Mouse (Mus musculus): ENCODE data around the gene Tspan32. TPM values are rescaled to one million over a fixed set of nuclear protein-coding genes. Genes with fewer than 3 reads are reported as not detected.

Tspan32 gene
- polyA plus RNA-seq, 1 experiment from 2014 or later, result 2.3 TPM

DNA sequence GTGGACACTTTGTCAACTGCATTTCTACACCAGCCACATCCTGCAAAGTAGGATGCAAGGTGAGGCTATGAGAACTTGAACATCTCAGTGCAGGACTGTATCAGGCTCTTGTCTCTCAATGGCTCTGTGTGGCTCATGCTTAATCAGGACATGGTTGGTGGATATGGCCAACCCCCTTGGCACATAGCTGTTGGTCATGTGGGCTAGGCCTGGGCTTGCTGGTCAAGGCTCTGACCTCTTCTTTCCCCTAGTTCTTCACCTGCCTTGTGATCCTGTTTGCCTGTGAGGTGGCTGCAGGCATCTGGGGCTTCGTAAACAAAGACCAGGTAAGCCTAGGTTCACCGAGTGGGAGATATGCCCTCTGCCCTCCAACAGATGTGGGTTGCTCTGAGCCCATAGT, 60.8 kb downstream of the Tspan32 start:
- no peak overlapping the region for H3K9ac ChIP-seq
- H3K27ac ChIP-seq, result no peak overlapping the region

DNA sequence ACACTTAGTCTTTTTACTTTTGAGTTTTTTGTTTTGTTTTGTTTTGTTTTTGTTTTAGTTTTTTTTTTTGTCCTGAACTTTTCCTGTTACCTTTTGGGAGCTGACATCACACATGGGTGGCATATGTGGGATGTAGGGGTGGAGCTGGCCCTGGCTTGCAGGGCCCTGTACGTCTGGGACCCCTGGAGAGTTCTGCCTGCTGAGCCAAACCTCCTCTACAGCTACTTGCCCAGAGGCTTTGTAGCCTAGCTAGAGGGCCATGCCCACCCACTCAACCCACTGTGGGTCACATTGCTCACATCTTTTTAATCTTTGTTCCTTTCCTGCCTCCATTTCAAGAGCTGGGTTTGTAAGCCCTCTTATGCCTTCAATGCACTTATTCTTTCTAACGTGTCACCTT, 62.6 kb downstream of the Tspan32 start:
- Histone ChIP-seq H3K36me3 (peaks cover 72% of the 10 kb centered on the region), H3K9ac (no peak overlapping the region), H3K9me3 (replicated peaks) (no peaks in the 10 kb centered on the region), H3K27me3 (no peaks in the 10 kb centered on the region), H3K4me2 (no peak overlapping the region), H3K27ac (peak overlapping the region; percentile 96), H3K4me1 (peaks cover 27% of the 10 kb centered on the region), H3K4me3 (replicated peaks) (no peak overlapping the region)
- 84% methylated on average over 2 of the region's 2 CpGs for WGBS
- ATAC-seq (replicated peaks; ENCODE audit: low FRiP score), result no peak

More for the DNA sequence above, 60.8 kb downstream of the Tspan32 start:
- H3K27me3 ChIP-seq, result no peaks in the 10 kb centered on the region
- no peak overlapping the region for H3K4me3 ChIP-seq (replicated peaks)
- no peak overlapping the region for H3K4me2 ChIP-seq
- no peaks in the 10 kb centered on the region for H3K9me3 ChIP-seq (replicated peaks)
- no peak for ATAC-seq (replicated peaks; ENCODE audit: low FRiP score)
- H3K4me1 ChIP-seq, result peaks cover 20% of the 10 kb centered on the region
- H3K36me3 ChIP-seq, result peaks cover 79% of the 10 kb centered on the region
- WGBS, result 95% methylated on average over 2 of the region's 2 CpGs

- Histone ChIP-seq H3K9ac (no peak overlapping the region), H3K4me1 (peaks cover 27% of the 10 kb centered on the region), H3K36me3 (peaks cover 67% of the 10 kb centered on the region), H3K27me3 (no peaks in the 10 kb centered on the region), H3K4me3 (replicated peaks) (no peak overlapping the region), H3K27ac (peak overlapping the region; percentile 96), H3K4me2 (peak overlapping the region; percentile 65), H3K9me3 (replicated peaks) (no peaks in the 10 kb centered on the region)
- no peak for ATAC-seq (replicated peaks; ENCODE audit: low FRiP score)
- WGBS, result 82% methylated on average over 3 of the region's 3 CpGs
These were observed 63.1 kb downstream of the Tspan32 start for GRCm38 (mm10) chr7:143067897-143068296.

DNA sequence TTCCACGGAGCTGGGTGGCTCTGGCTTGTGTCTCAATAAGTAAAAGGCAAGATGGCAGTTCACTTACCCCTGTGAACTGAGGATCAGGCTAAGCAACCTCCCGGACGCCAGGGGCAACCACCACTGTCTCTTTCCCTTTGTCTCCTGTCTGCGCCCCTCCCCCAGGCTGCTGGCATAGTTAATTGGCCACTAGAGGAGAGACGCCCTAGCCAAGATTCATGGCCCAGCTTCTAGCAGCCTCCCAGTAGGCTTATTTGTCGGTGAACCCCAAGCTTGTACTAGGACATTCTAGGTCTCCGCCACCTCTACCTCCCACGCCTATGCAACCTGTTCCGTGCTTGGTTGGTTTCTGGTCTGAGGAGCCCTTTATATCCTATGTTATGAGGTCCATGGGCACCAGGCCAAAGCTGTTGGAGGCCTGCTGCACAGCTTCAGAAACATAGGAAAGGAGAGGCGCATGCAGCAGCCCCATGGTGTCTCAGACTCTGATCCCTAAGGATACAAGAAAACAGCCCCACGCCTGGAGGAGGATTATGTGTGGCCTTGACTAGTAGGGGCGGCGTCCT, 63.6 kb downstream of the Tspan32 start:
- WGBS, result 48% methylated on average over 13 of the region's 13 CpGs
- Histone ChIP-seq H3K27me3 (no peaks in the 10 kb centered on the region), H3K4me3 (replicated peaks) (peak overlapping the region; percentile 71), H3K36me3 (peaks cover 62% of the 10 kb centered on the region), H3K4me2 (peak overlapping the region; percentile 65), H3K9ac (0 out of 2 replicates have a peak overlapping the region, but pooled peaks have one; percentile 29), H3K9me3 (replicated peaks) (no peaks in the 10 kb centered on the region), H3K27ac (peak overlapping the region; percentile 96), H3K4me1 (peaks cover 27% of the 10 kb centered on the region)
- ATAC-seq (replicated peaks; ENCODE audit: low FRiP score), result peak; percentile 12

DNA sequence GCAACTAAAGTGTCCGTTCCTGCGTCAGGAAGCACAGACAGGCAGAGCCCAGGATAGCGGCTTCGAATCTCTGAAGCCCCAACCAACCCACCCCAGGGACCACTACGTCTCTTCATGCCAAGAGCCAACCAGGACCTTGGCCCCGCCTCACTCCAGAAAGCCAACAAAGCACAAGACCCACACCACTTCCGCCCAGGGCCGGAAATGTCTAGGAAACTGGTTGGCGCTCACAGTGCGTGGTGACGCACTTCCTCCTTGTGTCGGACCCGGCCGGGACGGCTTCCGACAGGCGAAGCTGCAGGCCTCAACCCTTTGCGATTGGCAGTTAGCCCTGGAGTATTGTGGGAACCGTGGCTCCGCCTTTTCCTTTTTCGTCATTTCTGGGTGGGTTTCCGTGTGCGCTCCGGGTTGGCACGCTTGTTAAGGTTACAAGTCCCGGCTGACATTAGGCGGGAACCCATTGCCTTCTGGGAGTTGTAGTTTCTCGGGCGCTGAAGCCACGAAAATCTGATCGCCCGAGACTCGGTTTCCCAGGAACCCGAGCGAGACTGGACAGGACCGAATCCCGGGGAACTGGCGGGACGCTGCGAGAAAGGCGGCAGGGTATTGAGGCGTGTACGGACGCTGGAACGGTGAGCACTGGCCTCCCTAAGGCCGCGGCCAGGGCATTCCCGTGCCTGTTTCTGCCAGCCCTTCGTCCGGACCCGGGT, 64.2 kb downstream of the Tspan32 start, which contains the start of gene Tssc4:
Tssc4 (plus strand) TSS at position 368 of the 710 bp plus-strand sequence.
- 0% methylated on average over 51 of the region's 51 CpGs for WGBS
- Histone ChIP-seq H3K4me3 (replicated peaks) (peak within 1 kb of the TSS; percentile 71), H3K36me3 (peaks cover 56% of the 10 kb centered on the region)

More for the DNA sequence above, 64.2 kb downstream of the Tspan32 start, which contains the start of gene Tssc4:
- Histone ChIP-seq H3K27ac (peak within 1 kb of the TSS; percentile 96), H3K4me2 (peak within 1 kb of the TSS; percentile 97), H3K4me1 (peaks cover 27% of the 10 kb centered on the region), H3K9ac (peak within 1 kb of the TSS; percentile 86), H3K9me3 (replicated peaks) (no peaks in the 10 kb centered on the region), H3K27me3 (no peaks in the 10 kb centered on the region)
- ATAC-seq (replicated peaks; ENCODE audit: low FRiP score), result peak; percentile 96

Other genes starting within 250 kb of the Tspan32 start
- 5.5 and 35.4 TPM in 2 replicates for gene Th, start 73.9 kb upstream of the Tspan32 start, polyA plus RNA-seq (2015; fragmentation: Nextera tagmentation; extraction: Ambion mirVana)
- gene Ascl2, start 35.8 kb upstream of the Tspan32 start, polyA plus RNA-seq (2015; fragmentation: Nextera tagmentation; extraction: Ambion mirVana), result 0.73 and 1.1 TPM in 2 replicates
- 519 and 576 TPM in 2 replicates for gene Cd81, start 47.7 kb downstream of the Tspan32 start, polyA plus RNA-seq (2015; fragmentation: Nextera tagmentation; extraction: Ambion mirVana)
- gene Tssc4, start 64.2 kb downstream of the Tspan32 start, polyA plus RNA-seq (2015; fragmentation: Nextera tagmentation; extraction: Ambion mirVana), result 91.8 and 105 TPM in 2 replicates
- gene Trpm5, start 89.6 kb downstream of the Tspan32 start, polyA plus RNA-seq (2015; fragmentation: Nextera tagmentation; extraction: Ambion mirVana), result 7.1 and 8.2 TPM in 2 replicates
- 5.8 and 6.5 TPM in 2 replicates for gene Kcnq1, start 101.3 kb downstream of the Tspan32 start, polyA plus RNA-seq (2015; fragmentation: Nextera tagmentation; extraction: Ambion mirVana)

Measured in kidney, embryonic 15.5 days (tissue).